Mouse (Mus musculus): ENCODE data around the gene Shisa2. TPM values are rescaled to one million over a fixed set of nuclear protein-coding genes. Genes with fewer than 3 reads are reported as not detected.

The Shisa2 gene
- total RNA-seq, 2 experiments from 2014 or later: 0.72 to 0.95 TPM

- no peak for DNase-seq
- intact Hi-C loops (cut with DNase I): loop anchor here (5.0 kb wide), 1 partner anchor 314 kb away; no protein-coding TSS in a partner anchor
Observed at GRCm38 (mm10) chr14:59627823-59628222, 2.7 kb downstream of the Shisa2 start.

- DNase-seq: no peak
- intact Hi-C loops (cut with DNase I): loop anchor here (5.0 kb wide), 1 partner anchor 313 kb away; no protein-coding TSS in a partner anchor
Observed at GRCm38 (mm10) chr14:59629308-59629707, 4.2 kb downstream of the Shisa2 start.

GRCm38 (mm10) chr14:59630096-59630495 lies 5.0 kb downstream of the Shisa2 start:
- intact Hi-C loops (cut with DNase I): no loop called here

GRCm38 (mm10) chr14:59632067-59632466 lies 7.0 kb downstream of the Shisa2 start:
- DNase-seq: no peak
- intact Hi-C loops (cut with DNase I): no loop called here

More at GRCm38 (mm10) chr14:59630096-59630495, 5.0 kb downstream of the Shisa2 start:
- DNase-seq: no peak

GRCm38 (mm10) chr14:59633295-59633898 lies 8.3 kb downstream of the Shisa2 start:
- intact Hi-C loops (cut with DNase I): no loop called here
- no peak for DNase-seq

GRCm38 (mm10) chr14:59633988-59634387 lies 8.9 kb downstream of the Shisa2 start:
- DNase-seq: no peak
- intact Hi-C loops (cut with DNase I): no loop called here

GRCm38 (mm10) chr14:59638906-59639703 lies 14.0 kb downstream of the Shisa2 start:
- DNase-seq: no peak
- intact Hi-C loops (cut with DNase I): no loop called here

GRCm38 (mm10) chr14:59641856-59642255 lies 16.7 kb downstream of the Shisa2 start:
- no peak for DNase-seq
- intact Hi-C loops (cut with DNase I): no loop called here

GRCm38 (mm10) chr14:59643582-59643981 lies 18.5 kb downstream of the Shisa2 start:
- intact Hi-C loops (cut with DNase I): no loop called here

GRCm38 (mm10) chr14:59644166-59644565 lies 19.1 kb downstream of the Shisa2 start:
- intact Hi-C loops (cut with DNase I): no loop called here
- DNase-seq: no peak

More at GRCm38 (mm10) chr14:59643582-59643981, 18.5 kb downstream of the Shisa2 start:
- peak in 1 of 2 experiments; percentile 7 for DNase-seq

GRCm38 (mm10) chr14:59644896-59645295 lies 19.8 kb downstream of the Shisa2 start:
- no peak for DNase-seq
- intact Hi-C loops (cut with DNase I): no loop called here

- no peak for DNase-seq
- intact Hi-C loops (cut with DNase I): no loop called here
Observed at GRCm38 (mm10) chr14:59646826-59647697, 22.0 kb downstream of the Shisa2 start.

- intact Hi-C loops (cut with DNase I): no loop called here
Observed at GRCm38 (mm10) chr14:59648611-59649010, 23.5 kb downstream of the Shisa2 start.

GRCm38 (mm10) chr14:59649337-59649736 lies 24.2 kb downstream of the Shisa2 start:
- no peak for DNase-seq
- intact Hi-C loops (cut with DNase I): no loop called here

More at GRCm38 (mm10) chr14:59648611-59649010, 23.5 kb downstream of the Shisa2 start:
- no peak for DNase-seq

GRCm38 (mm10) chr14:59656591-59656990 lies 31.5 kb downstream of the Shisa2 start:
- intact Hi-C loops (cut with DNase I): no loop called here
- no peak for DNase-seq

- intact Hi-C loops (cut with DNase I): loop anchor here (1.0 kb wide), 1 partner anchor 27 kb away; no protein-coding TSS in a partner anchor
Observed at GRCm38 (mm10) chr14:59657098-59657497, 32.0 kb downstream of the Shisa2 start.

GRCm38 (mm10) chr14:59672893-59673515 lies 47.9 kb downstream of the Shisa2 start:
- no peak for DNase-seq
- intact Hi-C loops (cut with DNase I): no loop called here

More at GRCm38 (mm10) chr14:59657098-59657497, 32.0 kb downstream of the Shisa2 start:
- no peak for DNase-seq

GRCm38 (mm10) chr14:59674556-59674955 lies 49.4 kb downstream of the Shisa2 start:
- intact Hi-C loops (cut with DNase I): no loop called here
- DNase-seq: no peak

GRCm38 (mm10) chr14:59675330-59675729 lies 50.2 kb downstream of the Shisa2 start:
- intact Hi-C loops (cut with DNase I): no loop called here
- DNase-seq: no peak

- no peak for DNase-seq
- intact Hi-C loops (cut with DNase I): no loop called here
Observed at GRCm38 (mm10) chr14:59677598-59678003, 52.5 kb downstream of the Shisa2 start.

All from heart, postnatal 36 days (tissue).